Mouse (Mus musculus) hindbrain, embryonic 11.5 days (tissue): Measurements from ENCODE around the gene Gsap. TPM values are rescaled to one million over a fixed set of nuclear protein-coding genes. Genes with fewer than 3 reads are reported as not detected.
"Not testable (repeated sequence)": the region's sequence is repeated elsewhere in the genome, so short reads cannot be mapped to it uniquely, and the experiment has no call there.

Experiments
- ATAC-seq: fragments of 200-750 bp; cut with Nextera tagmentation; 2 replicates; pipeline ENCODE4 v1.8.0; 2017; ENCODE audit warnings: mild to moderate bottlenecking, moderate TSS enrichment, moderate library complexity; ENCODE audit not compliant: low FRiP score
- DNase-seq: peaks from one replicate; pipeline ENCODE4 v3.0.0-alpha.2; 2015; ENCODE audit warnings: low spot score
- H3K27ac ChIP-seq: fragments of 300-500 bp; sonication (generic); 2 replicates; pipeline ENCODE4 v1.5.1; 2014; ENCODE audit warnings: mild to moderate bottlenecking, low read depth, low read length
- H3K27me3 ChIP-seq: fragments of 300-500 bp; sonication (generic); 2 replicates; pipeline ENCODE4 v1.6.1; 2014; ENCODE audit warnings: mild to moderate bottlenecking, low read length, moderate library complexity, mixed read lengths; ENCODE audit not compliant: control insufficient read depth, insufficient read depth
- H3K36me3 ChIP-seq: fragments of 300-500 bp; sonication (generic); 2 replicates; pipeline ENCODE4 v1.6.1; 2014; ENCODE audit warnings: mild to moderate bottlenecking, low read length, moderate library complexity, mixed read lengths; ENCODE audit not compliant: control insufficient read depth, insufficient read depth
- H3K4me1 ChIP-seq: fragments of 300-500 bp; sonication (generic); replicated peaks from 2 replicates; pipeline ENCODE4 v1.6.1; 2014; ENCODE audit warnings: low read length, mixed read lengths; ENCODE audit not compliant: control insufficient read depth, insufficient read depth
- H3K4me2 ChIP-seq: fragments of 300-500 bp; sonication (generic); replicated peaks from 2 replicates; pipeline ENCODE4 v1.6.1; 2014; ENCODE audit warnings: mild to moderate bottlenecking, low read depth, low read length
- H3K4me3 ChIP-seq: fragments of 300-500 bp; sonication (generic); 2 replicates; pipeline ENCODE4 v1.5.1; 2014; ENCODE audit warnings: low read depth, low read length
- H3K9ac ChIP-seq: fragments of 300-500 bp; sonication (generic); 2 replicates; pipeline ENCODE4 v1.6.1; 2014; ENCODE audit warnings: low read depth, low read length
- H3K9me3 ChIP-seq: fragments of 300-500 bp; sonication (generic); 2 replicates; pipeline ENCODE4 v1.6.1; 2016; ENCODE audit warnings: low read length; ENCODE audit not compliant: control insufficient read depth
- WGBS: fragments of 180-500 bp; shearing (Covaris S2); extraction: QIAGEN DNeasy Blood & Tissue Kit; methylation state at CpG from one replicate; pipeline ENCODE4 v1.1.7; 2014; 5-methylcytosine and 5-hydroxymethylcytosine counted together
- polyA plus RNA-seq: library from polyadenylated mRNA; unstranded; fragments of >200 nt; fragmentation: Nextera tagmentation; extraction: Ambion mirVana; gene quantifications from 2 replicates; pipeline ENCODE4 v1.2.1, GENCODE M21; 2014

Gene Gsap
- polyA plus RNA-seq, 1 experiment from 2014 or later = 2.3 TPM

DNA sequence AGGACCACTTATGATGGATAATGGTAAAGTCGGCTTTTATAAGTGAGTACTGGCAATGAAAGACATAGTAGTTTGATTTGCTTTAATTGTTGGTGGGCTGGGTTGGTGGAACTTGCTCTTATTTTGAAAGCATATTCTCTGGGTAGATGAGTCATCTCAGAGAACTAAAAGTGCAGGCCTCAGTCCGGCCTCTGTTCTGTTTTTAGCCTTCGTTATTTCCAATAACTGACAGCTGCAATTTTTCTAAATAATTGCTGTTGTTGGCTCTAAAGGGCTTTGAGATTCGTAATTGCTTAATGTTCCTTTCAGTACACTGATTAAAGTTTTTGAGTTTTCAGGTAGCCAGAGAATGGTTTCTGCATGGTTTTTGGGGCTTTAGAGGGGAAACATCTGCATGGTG is 84.7 kb downstream of the Gsap start:
- Histone ChIP-seq H3K27me3 (no peaks in the 10 kb centered on the region), H3K9me3 (no peaks in the 10 kb centered on the region), H3K36me3 (no peaks in the 10 kb centered on the region), H3K4me1 (peaks cover 2% of the 10 kb centered on the region; the same call in 1 of the 2 replicates), H3K4me3 (no peak overlapping the region), H3K9ac (no peak overlapping the region), H3K4me2 (no peak overlapping the region), H3K27ac (no peak overlapping the region)
- 89% methylated on average over 4 of the region's 4 CpGs for WGBS
- no peak for DNase-seq
- ATAC-seq = no peak

DNA sequence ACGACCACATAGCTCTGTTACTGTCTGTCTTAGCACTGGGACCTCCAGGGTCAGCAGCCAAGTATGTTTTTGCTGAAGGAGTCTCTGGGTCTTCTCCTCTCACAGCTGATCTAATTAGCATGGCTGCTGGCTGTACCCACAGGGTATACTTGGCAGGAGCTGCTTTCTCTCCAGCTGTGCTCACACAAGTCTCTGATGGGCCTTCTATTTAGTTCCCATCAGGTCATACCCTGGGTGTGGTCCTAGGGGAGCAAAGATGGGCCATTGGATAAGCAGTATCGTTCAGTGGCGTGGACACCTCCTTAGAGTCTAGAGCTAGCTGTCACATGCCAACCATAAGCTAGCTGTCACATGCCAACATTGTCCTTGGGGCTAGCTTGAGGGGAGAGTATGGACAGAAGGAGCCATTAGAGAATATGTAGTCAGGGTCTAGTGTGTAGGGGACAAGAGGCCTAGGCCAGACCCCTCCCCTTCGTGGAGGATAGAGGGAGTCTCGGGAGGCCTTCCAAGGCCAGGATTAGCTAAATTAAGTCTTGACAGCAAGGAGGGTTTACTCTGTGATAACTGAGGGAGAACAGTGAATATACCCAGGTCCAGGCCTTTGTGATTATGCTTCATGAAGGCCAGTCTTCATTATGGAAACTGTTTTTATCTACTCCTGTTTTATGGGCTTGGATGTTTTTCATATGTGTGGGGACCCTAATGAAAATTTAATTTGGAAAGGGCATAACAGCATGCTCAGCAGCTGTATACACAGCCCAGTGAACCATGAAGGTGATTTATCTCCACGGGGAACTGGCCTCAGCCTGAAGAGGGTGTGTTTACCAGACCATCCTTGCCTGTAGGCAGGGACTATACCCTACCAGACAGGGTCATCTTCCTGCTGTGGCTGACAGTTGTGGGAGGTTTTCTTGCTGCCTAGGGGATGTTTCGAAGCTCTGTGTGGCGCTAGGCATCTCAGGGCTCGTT is 85.6 kb downstream of the Gsap start:
- peak; percentile 80 for ATAC-seq
- H3K27me3 ChIP-seq = no peaks in the 10 kb centered on the region
- H3K36me3 ChIP-seq = no peaks in the 10 kb centered on the region
- no peak overlapping the region for H3K27ac ChIP-seq
- H3K4me2 ChIP-seq = no peak overlapping the region
- H3K4me3 ChIP-seq = no peak overlapping the region
- WGBS = 47% methylated on average over 9 of the region's 9 CpGs
- H3K9ac ChIP-seq = no peak overlapping the region
- DNase-seq = peak; percentile 18
- H3K4me1 ChIP-seq = peaks cover 2% of the 10 kb centered on the region; the same call in 1 of the 2 replicates
- H3K9me3 ChIP-seq = no peaks in the 10 kb centered on the region

DNA sequence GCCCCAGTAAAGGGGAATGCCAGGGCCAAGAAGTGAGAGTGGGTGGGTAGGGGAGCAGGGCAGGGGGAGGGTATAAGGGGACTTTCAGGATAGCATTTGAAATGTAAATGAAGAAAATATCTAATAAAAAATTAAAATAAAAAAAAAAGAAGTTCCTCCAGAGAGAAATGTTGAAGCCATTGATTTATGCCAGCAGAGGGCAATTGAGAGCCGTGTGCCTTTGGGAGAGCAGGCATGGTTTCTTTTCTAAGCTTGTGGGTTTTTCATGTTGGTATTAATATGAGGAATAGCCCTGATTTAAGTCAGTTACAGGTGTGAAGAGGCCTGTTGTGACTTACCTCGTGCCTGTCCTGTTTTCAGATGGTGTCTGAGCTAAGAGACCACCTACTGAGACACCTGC is 91.6 kb downstream of the Gsap start:
- H3K9ac ChIP-seq, H3K27ac ChIP-seq, H3K4me3 ChIP-seq, H3K9me3 ChIP-seq, ATAC-seq, H3K4me1 ChIP-seq, H3K4me2 ChIP-seq, H3K27me3 ChIP-seq, DNase-seq, H3K36me3 ChIP-seq: not testable (repeated sequence)
- 57% methylated on average over 2 of the region's 2 CpGs for WGBS

DNA sequence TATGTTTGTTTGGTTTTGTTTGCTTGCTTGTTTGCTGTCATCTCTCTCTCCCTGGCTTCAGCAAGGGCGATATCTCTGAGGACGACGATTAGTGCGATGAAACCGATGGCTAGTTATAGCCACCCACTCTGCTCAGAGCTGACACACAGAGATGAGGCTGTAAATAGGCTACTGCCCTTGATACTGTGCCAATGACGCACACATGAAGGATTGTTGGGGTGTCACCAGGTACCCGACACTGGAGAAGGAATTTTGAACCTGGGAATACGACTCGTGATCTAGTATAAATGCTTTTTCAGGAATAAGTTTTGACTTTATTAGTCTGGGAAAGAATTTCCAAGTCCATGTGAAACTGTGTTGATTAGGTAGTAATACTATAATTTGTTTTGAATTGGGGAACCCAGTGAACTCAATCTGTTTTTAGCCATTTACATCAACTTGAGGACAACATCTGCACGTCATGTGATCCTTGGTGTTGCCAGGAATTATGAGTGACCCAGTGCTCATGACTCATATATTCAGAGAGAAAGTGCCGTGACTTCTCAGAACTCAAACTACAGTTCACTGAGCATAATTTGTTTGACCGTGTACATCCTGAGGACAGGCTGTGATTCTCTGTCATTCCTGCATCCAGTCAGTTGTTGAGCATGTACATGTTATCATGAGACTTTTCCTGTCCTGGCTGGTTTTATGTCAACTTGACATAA is 97.5 kb downstream of the Gsap start:
- H3K4me3 ChIP-seq = no peak overlapping the region
- H3K9ac ChIP-seq = no peak overlapping the region
- no peaks in the 10 kb centered on the region for H3K4me1 ChIP-seq
- H3K27me3 ChIP-seq = no peaks in the 10 kb centered on the region
- ATAC-seq = no peak
- WGBS = 92% methylated on average over 12 of the region's 12 CpGs
- no peak overlapping the region for H3K27ac ChIP-seq
- no peak overlapping the region for H3K4me2 ChIP-seq
- H3K36me3 ChIP-seq = no peaks in the 10 kb centered on the region
- DNase-seq = no peak
- H3K9me3 ChIP-seq = no peaks in the 10 kb centered on the region

DNA sequence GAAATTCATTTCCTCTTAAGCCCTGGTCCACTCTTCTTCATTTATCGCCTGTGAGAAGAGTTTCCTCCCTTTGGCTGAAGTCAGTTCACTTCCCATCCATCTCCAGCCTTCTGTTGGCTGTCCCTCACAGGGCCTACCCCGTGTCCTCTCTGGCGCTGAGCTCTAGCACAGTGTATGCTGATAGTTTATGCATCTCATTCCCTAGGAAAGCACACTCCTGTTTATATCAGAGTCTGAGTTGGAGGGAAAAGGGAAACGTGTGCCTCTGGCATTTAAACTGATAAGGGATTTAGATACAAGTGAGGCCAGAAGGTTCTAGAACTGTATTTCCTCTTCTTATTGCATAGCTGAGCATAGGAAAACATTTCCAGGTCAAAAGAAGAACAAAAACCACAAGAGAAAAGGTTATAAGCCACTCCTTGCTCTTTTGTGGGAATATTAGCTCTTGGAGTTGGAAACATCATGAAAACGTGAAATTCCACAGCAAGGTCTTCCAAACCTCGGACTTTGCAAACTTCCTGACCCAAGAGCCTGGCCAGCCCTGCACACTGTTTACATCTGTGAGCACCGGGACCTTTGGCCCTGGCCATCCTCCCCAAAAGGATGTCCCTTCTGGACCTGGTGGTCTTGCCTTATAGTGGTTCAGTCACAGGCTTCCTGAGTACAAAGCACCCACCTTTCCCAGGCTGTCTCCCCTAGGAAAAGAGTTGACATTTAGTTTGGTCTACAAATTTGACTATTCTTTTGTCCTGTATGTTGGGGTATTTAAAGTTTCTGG is 102.8 kb downstream of the Gsap start:
- H3K9me3 ChIP-seq = no peaks in the 10 kb centered on the region
- H3K36me3 ChIP-seq = no peaks in the 10 kb centered on the region
- no peak overlapping the region for H3K9ac ChIP-seq
- DNase-seq (no peak), ATAC-seq (no peak)
- no peak overlapping the region for H3K4me3 ChIP-seq
- H3K27me3 ChIP-seq = no peaks in the 10 kb centered on the region
- H3K4me2 ChIP-seq = no peak overlapping the region
- no peaks in the 10 kb centered on the region for H3K4me1 ChIP-seq
- no peak overlapping the region for H3K27ac ChIP-seq
- 79% methylated on average over 7 of the region's 7 CpGs for WGBS

DNA sequence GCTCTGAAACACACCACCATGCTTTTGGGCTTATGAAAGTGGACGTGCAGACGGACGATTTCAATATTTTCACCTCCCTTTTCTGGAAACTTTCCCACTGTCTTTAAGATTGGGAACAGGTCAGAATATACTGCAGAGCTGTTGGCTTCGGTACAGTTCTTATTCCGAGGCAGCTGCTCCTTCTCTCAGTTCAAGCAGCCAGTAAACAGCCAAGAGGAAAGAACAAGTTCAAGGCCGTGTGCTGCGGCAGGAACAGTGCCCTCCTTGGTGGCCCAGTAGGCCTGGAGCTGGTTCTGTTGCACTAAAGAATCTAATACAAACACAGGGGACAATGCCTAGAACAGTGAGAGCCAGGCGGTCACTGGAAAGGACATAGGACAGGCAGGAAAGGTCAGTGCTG is 104.5 kb downstream of the Gsap start:
- WGBS = 91% methylated on average over 8 of the region's 8 CpGs
- no peak overlapping the region for H3K4me2 ChIP-seq
- ATAC-seq = no peak
- no peaks in the 10 kb centered on the region for H3K4me1 ChIP-seq
- no peaks in the 10 kb centered on the region for H3K27me3 ChIP-seq
- no peak overlapping the region for H3K9ac ChIP-seq
- H3K9me3 ChIP-seq = no peaks in the 10 kb centered on the region
- H3K36me3 ChIP-seq = no peaks in the 10 kb centered on the region
- H3K4me3 ChIP-seq = no peak overlapping the region
- H3K27ac ChIP-seq = no peak overlapping the region
- no peak for DNase-seq

DNA sequence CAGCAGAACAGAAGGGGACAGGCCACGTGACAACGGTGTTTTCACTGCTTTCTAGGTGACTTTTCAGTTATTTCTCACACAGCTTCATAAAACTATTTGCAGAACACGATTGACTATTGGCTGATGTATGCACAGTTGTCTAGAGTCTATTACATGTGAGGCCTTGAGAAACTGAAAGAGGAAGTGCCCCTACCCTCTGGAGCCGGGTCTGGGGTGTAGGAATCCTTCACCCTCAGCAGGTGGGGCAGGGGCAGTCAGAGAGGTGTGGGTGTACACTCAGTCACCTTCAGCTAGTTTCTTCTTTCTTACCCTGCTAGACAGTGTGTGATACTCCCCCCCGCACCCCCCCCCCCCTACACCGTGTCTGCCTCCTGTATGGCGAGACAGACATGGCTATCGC is 109.6 kb downstream of the Gsap start:
- no peak overlapping the region for H3K27ac ChIP-seq
- H3K9ac ChIP-seq = no peak overlapping the region
- H3K4me2 ChIP-seq = no peak overlapping the region
- WGBS = 92% methylated on average over 8 of the region's 8 CpGs
- H3K9me3 ChIP-seq = no peaks in the 10 kb centered on the region
- no peaks in the 10 kb centered on the region for H3K4me1 ChIP-seq
- no peak overlapping the region for H3K4me3 ChIP-seq
- ATAC-seq (no peak), DNase-seq (no peak)
- H3K27me3 ChIP-seq = no peaks in the 10 kb centered on the region
- no peaks in the 10 kb centered on the region for H3K36me3 ChIP-seq

DNA sequence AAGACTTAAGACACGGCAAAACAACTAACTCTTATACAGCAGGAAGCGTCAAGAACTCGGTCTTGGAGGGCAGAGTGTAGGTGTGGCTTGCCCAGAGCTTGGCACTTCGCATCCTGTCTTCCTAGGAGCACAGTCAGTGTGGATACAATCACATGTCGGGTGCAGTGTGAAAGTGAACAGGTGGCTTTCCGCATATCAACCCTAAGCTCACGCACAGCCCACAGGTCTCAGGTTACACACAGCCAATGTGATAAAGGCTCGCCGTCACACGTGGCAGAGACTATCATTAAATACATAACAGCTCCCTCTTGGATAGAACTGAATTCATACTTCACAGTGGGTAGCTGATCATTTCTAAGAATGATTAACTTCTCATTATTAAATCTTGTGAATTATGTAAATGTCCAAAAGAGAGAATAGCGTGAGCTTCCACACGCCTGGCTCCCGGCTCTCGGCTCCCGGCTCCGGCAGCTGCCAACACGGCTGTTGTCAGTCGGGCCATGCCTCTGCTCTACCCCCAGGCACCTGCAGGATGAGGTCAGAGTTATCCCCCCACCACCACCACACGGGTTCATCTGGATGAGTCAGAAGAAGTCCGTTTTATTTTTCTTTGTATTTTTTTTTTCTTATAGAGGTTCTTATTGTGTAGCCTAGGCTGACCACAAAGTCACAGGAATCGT is 113.2 kb downstream of the Gsap start:
- Histone ChIP-seq H3K9me3 (no peaks in the 10 kb centered on the region), H3K27me3 (no peaks in the 10 kb centered on the region), H3K4me3 (no peak overlapping the region), H3K4me2 (no peak overlapping the region), H3K27ac (no peak overlapping the region), H3K4me1 (no peaks in the 10 kb centered on the region), H3K9ac (no peak overlapping the region), H3K36me3 (no peaks in the 10 kb centered on the region)
- 83% methylated on average over 21 of the region's 21 CpGs for WGBS
- no peak for ATAC-seq
- DNase-seq = no peak
